Mouse (Mus musculus): ENCODE measurements at regions not wholly inside any gene's neighbourhood (a gene's known extent, or its start where the extent isn't known, plus 50 kb on each side); places are given as distances from the start of the nearest gene placed in this dataset.

DNA sequence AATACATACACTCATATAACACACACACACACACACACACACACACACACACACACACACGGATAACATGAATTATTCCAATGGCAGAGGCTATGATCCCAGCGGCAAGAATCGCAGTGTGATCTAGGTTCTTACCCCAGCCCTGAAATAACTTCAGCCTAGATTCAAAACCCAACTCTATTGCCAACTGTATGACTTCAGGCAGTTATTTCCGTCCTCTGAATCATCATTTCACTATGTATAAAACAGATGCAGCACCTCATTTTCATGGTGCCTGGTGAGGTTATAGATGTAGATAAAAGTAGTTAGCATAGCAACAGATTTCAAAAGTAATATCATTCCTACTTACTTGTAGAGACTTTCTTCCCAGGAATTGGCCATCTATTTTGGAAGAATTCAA lies 61.0 kb upstream of the Tnfsf11 start:
- DNase-seq, result no peak

DNA sequence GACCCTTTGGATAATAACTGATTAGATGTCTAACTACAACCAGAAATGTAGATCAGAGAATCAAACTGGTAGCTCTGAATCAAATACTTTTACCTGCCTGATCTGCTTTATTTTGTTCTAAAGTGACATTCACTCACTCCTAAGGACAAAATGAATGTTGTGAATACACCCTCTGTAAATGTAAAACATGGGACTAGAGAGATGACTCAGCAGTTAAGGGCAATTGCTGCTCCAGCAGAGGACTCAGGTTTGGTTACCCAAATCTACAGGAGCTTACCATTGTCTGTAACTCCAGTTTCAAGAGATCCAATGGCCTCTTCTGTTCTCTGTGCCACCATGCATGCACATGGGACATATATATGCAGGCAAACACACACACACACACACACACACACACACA lies 57.0 kb upstream of the Tnfsf11 start:
- DNase-seq, result no peak

DNA sequence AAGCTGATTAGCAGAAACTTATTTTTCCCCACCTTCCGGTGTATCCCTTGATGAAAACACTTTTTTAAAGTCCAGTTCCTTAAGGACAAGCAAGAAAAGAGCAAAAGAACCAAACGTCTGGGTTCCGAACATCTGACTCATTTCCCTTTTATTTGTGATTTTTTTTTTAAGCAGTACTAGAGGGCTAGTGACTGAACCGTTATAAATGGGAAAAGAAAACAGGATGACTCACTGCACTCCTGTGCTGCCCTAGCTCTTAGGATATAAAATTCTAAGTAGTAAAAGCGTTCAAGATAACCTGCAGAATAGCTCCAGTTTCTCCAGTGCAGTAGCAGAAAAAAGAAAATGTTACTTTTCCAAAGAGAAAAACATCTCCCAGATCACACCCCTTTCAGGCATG lies 55.3 kb upstream of the Tnfsf11 start:
- DNase-seq, result no peak

All from right cerebral cortex, postnatal 25 days (tissue).